Mouse (Mus musculus): ENCODE data around the gene Fli1. TPM values are rescaled to one million over a fixed set of nuclear protein-coding genes. Genes with fewer than 3 reads are reported as not detected.

Gene Fli1
- polyA plus RNA-seq, 1 experiment = 11.7 TPM

- Histone ChIP-seq H3K4me1 (ENCODE audit: control insufficient read depth, insufficient read depth, insufficient read length, low read length) (no peaks in the 10 kb centered on the region; the same call in 1 of the 2 replicates), H3K27ac (replicated peaks; ENCODE audit: low read depth, low read length) (no peak overlapping the region), H3K4me3 (ENCODE audit: insufficient read depth, low read depth, low read length) (no peak overlapping the region)
Measured at GRCm38 (mm10) chr9:32448766-32449165, 93.9 kb downstream of the Fli1 start.

- no peaks in the 10 kb centered on the region; the same call in 1 of the 2 replicates for H3K4me1 ChIP-seq (ENCODE audit: control insufficient read depth, insufficient read depth, insufficient read length, low read length)
- H3K4me3 ChIP-seq (ENCODE audit: insufficient read depth, low read depth, low read length) = no peak overlapping the region
- H3K27ac ChIP-seq (replicated peaks; ENCODE audit: low read depth, low read length) = no peak overlapping the region
Measured at GRCm38 (mm10) chr9:32445789-32446188, 96.9 kb downstream of the Fli1 start.

GRCm38 (mm10) chr9:32444453-32445201 is 98.0 kb downstream of the Fli1 start:
- H3K4me1 ChIP-seq (ENCODE audit: control insufficient read depth, insufficient read depth, insufficient read length, low read length) = no peaks in the 10 kb centered on the region; the same call in 1 of the 2 replicates
- no peak overlapping the region for H3K4me3 ChIP-seq (ENCODE audit: insufficient read depth, low read depth, low read length)
- no peak overlapping the region for H3K27ac ChIP-seq (replicated peaks; ENCODE audit: low read depth, low read length)

- Histone ChIP-seq H3K4me1 (ENCODE audit: control insufficient read depth, insufficient read depth, insufficient read length, low read length) (no peaks in the 10 kb centered on the region; the same call in 1 of the 2 replicates), H3K27ac (replicated peaks; ENCODE audit: low read depth, low read length) (no peak overlapping the region), H3K4me3 (ENCODE audit: insufficient read depth, low read depth, low read length) (no peak overlapping the region)
Measured at GRCm38 (mm10) chr9:32443817-32444216, 98.8 kb downstream of the Fli1 start.

GRCm38 (mm10) chr9:32443115-32443514 is 99.5 kb downstream of the Fli1 start:
- H3K27ac ChIP-seq (replicated peaks; ENCODE audit: low read depth, low read length) = no peak overlapping the region
- H3K4me1 ChIP-seq (ENCODE audit: control insufficient read depth, insufficient read depth, insufficient read length, low read length) = no peaks in the 10 kb centered on the region; the same call in 1 of the 2 replicates

GRCm38 (mm10) chr9:32434241-32435213 is 108.1 kb downstream of the Fli1 start:
- H3K27ac ChIP-seq (replicated peaks; ENCODE audit: low read depth, low read length) = no peak overlapping the region
- H3K4me1 ChIP-seq (ENCODE audit: control insufficient read depth, insufficient read depth, insufficient read length, low read length) = peaks cover 6% of the 10 kb centered on the region
- no peak overlapping the region for H3K4me3 ChIP-seq (ENCODE audit: insufficient read depth, low read depth, low read length)

More at GRCm38 (mm10) chr9:32443115-32443514, 99.5 kb downstream of the Fli1 start:
- no peak overlapping the region for H3K4me3 ChIP-seq (ENCODE audit: insufficient read depth, low read depth, low read length)

- Histone ChIP-seq H3K27ac (replicated peaks; ENCODE audit: low read depth, low read length) (no peak overlapping the region), H3K4me1 (ENCODE audit: control insufficient read depth, insufficient read depth, insufficient read length, low read length) (peaks cover 6% of the 10 kb centered on the region), H3K4me3 (ENCODE audit: insufficient read depth, low read depth, low read length) (no peak overlapping the region)
Measured at GRCm38 (mm10) chr9:32431061-32431460, 111.6 kb downstream of the Fli1 start.

GRCm38 (mm10) chr9:32425321-32425720 is 117.3 kb downstream of the Fli1 start:
- no peaks in the 10 kb centered on the region; the same call in 1 of the 2 replicates for H3K4me1 ChIP-seq (ENCODE audit: control insufficient read depth, insufficient read depth, insufficient read length, low read length)
- H3K4me3 ChIP-seq (ENCODE audit: insufficient read depth, low read depth, low read length) = no peak overlapping the region
- H3K27ac ChIP-seq (replicated peaks; ENCODE audit: low read depth, low read length) = no peak overlapping the region; the same call in 1 of the 2 replicates

GRCm38 (mm10) chr9:32420711-32421110 is 122.0 kb downstream of the Fli1 start:
- Histone ChIP-seq H3K4me1 (ENCODE audit: control insufficient read depth, insufficient read depth, insufficient read length, low read length) (no peaks in the 10 kb centered on the region; the same call in 1 of the 2 replicates), H3K27ac (replicated peaks; ENCODE audit: low read depth, low read length) (no peak overlapping the region), H3K4me3 (ENCODE audit: insufficient read depth, low read depth, low read length) (no peak overlapping the region)

GRCm38 (mm10) chr9:32417466-32418116 is 125.1 kb downstream of the Fli1 start:
- Histone ChIP-seq H3K4me1 (ENCODE audit: control insufficient read depth, insufficient read depth, insufficient read length, low read length) (no peaks in the 10 kb centered on the region), H3K27ac (replicated peaks; ENCODE audit: low read depth, low read length) (no peak overlapping the region), H3K4me3 (ENCODE audit: insufficient read depth, low read depth, low read length) (no peak overlapping the region)

- no peaks in the 10 kb centered on the region for H3K4me1 ChIP-seq (ENCODE audit: control insufficient read depth, insufficient read depth, insufficient read length, low read length)
- H3K4me3 ChIP-seq (ENCODE audit: insufficient read depth, low read depth, low read length) = no peak overlapping the region
- H3K27ac ChIP-seq (replicated peaks; ENCODE audit: low read depth, low read length) = no peak overlapping the region
Measured at GRCm38 (mm10) chr9:32415952-32416351, 126.7 kb downstream of the Fli1 start.

- no peak overlapping the region for H3K4me3 ChIP-seq (ENCODE audit: insufficient read depth, low read depth, low read length)
- no peaks in the 10 kb centered on the region for H3K4me1 ChIP-seq (ENCODE audit: control insufficient read depth, insufficient read depth, insufficient read length, low read length)
- H3K27ac ChIP-seq (replicated peaks; ENCODE audit: low read depth, low read length) = no peak overlapping the region
Measured at GRCm38 (mm10) chr9:32414956-32415355, 127.7 kb downstream of the Fli1 start.

- H3K4me3 ChIP-seq (ENCODE audit: insufficient read depth, low read depth, low read length) = no peak overlapping the region
- no peak overlapping the region for H3K27ac ChIP-seq (replicated peaks; ENCODE audit: low read depth, low read length)
- no peaks in the 10 kb centered on the region; the same call in 1 of the 2 replicates for H3K4me1 ChIP-seq (ENCODE audit: control insufficient read depth, insufficient read depth, insufficient read length, low read length)
Measured at GRCm38 (mm10) chr9:32412836-32413580, 129.7 kb downstream of the Fli1 start.

- no peak overlapping the region for H3K27ac ChIP-seq (replicated peaks; ENCODE audit: low read depth, low read length)
- no peaks in the 10 kb centered on the region; the same call in 1 of the 2 replicates for H3K4me1 ChIP-seq (ENCODE audit: control insufficient read depth, insufficient read depth, insufficient read length, low read length)
- H3K4me3 ChIP-seq (ENCODE audit: insufficient read depth, low read depth, low read length) = no peak overlapping the region
Measured at GRCm38 (mm10) chr9:32411507-32411906, 131.2 kb downstream of the Fli1 start.
